Mouse (Mus musculus) embryonic facial prominence, embryonic 14.5 days (tissue): ENCODE results near the gene Map3k13. TPM values are rescaled to one million over a fixed set of nuclear protein-coding genes. Genes with fewer than 3 reads are reported as not detected.

Source experiments
- ATAC-seq: fragments of 200-750 bp; cut with Nextera tagmentation; 2 replicates; pipeline ENCODE4 v1.8.0; 2017; ENCODE audit warnings: low read depth, moderate number of reproducible peaks, moderate TSS enrichment
- DNase-seq: peaks from one replicate; pipeline ENCODE4 v3.0.0-alpha.2; 2015; ENCODE audit warnings: low spot score
- H3K27ac ChIP-seq: fragments of 300-500 bp; sonication (generic); replicated peaks from 2 replicates; pipeline ENCODE4 v1.5.1; 2014; ENCODE audit warnings: low read depth, mild to moderate bottlenecking, low read length, moderate library complexity
- H3K27me3 ChIP-seq: fragments of 300-500 bp; sonication (generic); replicated peaks from 2 replicates; pipeline ENCODE4 v1.6.1; 2014; ENCODE audit warnings: low read length; ENCODE audit not compliant: control insufficient read depth, insufficient read depth
- H3K36me3 ChIP-seq: fragments of 300-500 bp; sonication (generic); 2 replicates; pipeline ENCODE4 v1.6.1; 2014; ENCODE audit warnings: low read length, mixed read lengths; ENCODE audit not compliant: control insufficient read depth, insufficient read depth
- H3K4me1 ChIP-seq: fragments of 300-500 bp; sonication (generic); 2 replicates; pipeline ENCODE4 v1.6.1; 2014; ENCODE audit warnings: antibody characterized with exemption, low read length; ENCODE audit not compliant: control insufficient read depth, insufficient read depth
- H3K4me2 ChIP-seq: fragments of 300-500 bp; sonication (generic); 2 replicates; pipeline ENCODE4 v1.6.1; 2014; ENCODE audit warnings: low read depth, mild to moderate bottlenecking, low read length, moderate library complexity, mixed read lengths
- H3K4me3 ChIP-seq: fragments of 300-500 bp; sonication (generic); 2 replicates; pipeline ENCODE4 v1.5.1; 2014; ENCODE audit warnings: low read depth, mild to moderate bottlenecking, low read length
- H3K9ac ChIP-seq: fragments of 300-500 bp; sonication (generic); 2 replicates; pipeline ENCODE4 v1.6.1; 2014; ENCODE audit warnings: low read depth, mild to moderate bottlenecking, low read length, moderate library complexity, mixed read lengths
- H3K9me3 ChIP-seq: fragments of 300-500 bp; sonication (generic); 2 replicates; pipeline ENCODE4 v1.6.1; 2016; ENCODE audit warnings: low read length; ENCODE audit not compliant: control insufficient read depth
- WGBS: fragments of 180-500 bp; shearing (Covaris S2); extraction: QIAGEN DNeasy Blood & Tissue Kit; methylation state at CpG from one replicate; pipeline ENCODE4 v1.1.7; 2014; 5-methylcytosine and 5-hydroxymethylcytosine counted together
- polyA plus RNA-seq: library from polyadenylated mRNA; unstranded; fragments of >200 nt; fragmentation: Nextera tagmentation; extraction: Ambion mirVana; gene quantifications from 2 replicates; pipeline ENCODE4 v1.2.1, GENCODE M21; 2014

Gene Map3k13
- polyA plus RNA-seq, 1 experiment from 2014 or later, result 0.95 TPM

DNA sequence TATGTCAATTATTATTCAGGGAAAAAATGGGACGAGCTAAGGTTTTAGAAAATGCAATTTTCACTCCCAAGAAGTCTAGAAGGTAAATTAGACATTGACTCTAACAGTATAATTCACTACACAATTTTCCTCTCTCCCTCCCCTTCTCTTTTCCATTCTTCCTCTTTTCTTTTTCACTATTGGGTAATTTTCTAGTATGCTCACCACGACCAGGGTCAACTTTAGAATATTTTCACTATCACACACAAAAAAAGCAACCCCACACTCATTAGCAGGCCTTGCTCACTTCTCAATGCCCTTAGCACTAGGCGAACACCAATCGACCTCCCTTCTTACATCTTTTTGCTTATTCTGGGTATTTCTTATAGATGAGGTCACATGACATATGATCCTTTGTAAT is 54.7 kb downstream of the Map3k13 start:
- Histone ChIP-seq H3K27me3 (no peaks in the 10 kb centered on the region), H3K9me3 (no peaks in the 10 kb centered on the region), H3K4me1 (peaks cover 16% of the 10 kb centered on the region), H3K4me2 (no peak overlapping the region), H3K4me3 (no peak overlapping the region), H3K36me3 (no peaks in the 10 kb centered on the region), H3K27ac (no peak overlapping the region), H3K9ac (no peak overlapping the region)
- no peak for ATAC-seq
- no peak for DNase-seq
- WGBS, result 78% methylated on average over 4 of the region's 4 CpGs

DNA sequence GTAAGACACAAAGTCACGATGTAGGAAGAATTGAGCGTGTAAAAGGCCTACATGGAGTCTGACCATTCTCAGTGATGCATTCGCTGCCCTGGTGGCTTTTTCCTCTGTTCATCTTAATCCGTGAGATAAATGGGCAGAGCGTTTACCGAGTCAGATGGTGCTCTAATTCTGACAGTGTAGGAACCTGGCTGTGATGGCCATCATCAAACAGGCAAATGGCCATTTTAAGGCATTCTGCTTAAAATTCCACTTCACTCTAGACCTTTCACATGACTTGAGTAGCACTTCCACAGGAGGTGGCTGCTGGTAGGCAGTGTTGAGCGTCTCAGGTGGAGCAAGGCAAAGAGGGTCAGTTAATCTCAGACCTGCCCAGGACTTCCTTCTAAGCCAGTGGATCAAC is 58.2 kb downstream of the Map3k13 start:
- Histone ChIP-seq H3K4me1 (peaks cover 9% of the 10 kb centered on the region; the same call in 1 of the 2 replicates), H3K27me3 (no peaks in the 10 kb centered on the region), H3K27ac (no peak overlapping the region), H3K4me3 (no peak overlapping the region), H3K4me2 (no peak overlapping the region), H3K9ac (no peak overlapping the region), H3K9me3 (no peaks in the 10 kb centered on the region), H3K36me3 (no peaks in the 10 kb centered on the region)
- 95% methylated on average over 7 of the region's 7 CpGs for WGBS
- no peak for ATAC-seq
- DNase-seq, result no peak

DNA sequence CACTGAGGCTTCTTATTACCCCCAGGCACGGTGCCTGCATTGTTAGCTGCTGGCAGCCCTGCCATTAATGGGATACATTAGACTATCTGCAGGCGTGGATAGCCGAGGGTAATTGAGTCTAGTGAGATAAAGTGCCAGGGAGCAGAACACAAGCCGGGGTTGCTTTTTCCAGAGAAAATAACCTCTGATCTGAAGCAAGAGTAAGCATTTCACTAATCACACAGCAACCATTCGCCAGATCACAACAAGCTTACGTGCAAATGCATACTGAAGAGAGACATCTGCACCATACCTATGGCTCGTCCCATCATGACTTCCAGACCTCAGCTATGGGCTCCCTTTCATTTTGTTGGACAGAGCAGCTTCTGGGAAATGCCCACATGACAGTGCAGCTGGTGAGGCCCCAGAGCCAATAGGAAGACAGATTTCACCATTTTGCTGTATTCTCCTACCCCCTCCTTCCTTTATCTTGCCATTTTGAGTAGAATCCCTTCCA is 59.3 kb downstream of the Map3k13 start:
- WGBS, result 48% methylated on average over 7 of the region's 7 CpGs
- H3K4me3 ChIP-seq, result no peak overlapping the region
- no peak for DNase-seq
- H3K4me2 ChIP-seq, result no peak overlapping the region
- H3K9me3 ChIP-seq, result no peaks in the 10 kb centered on the region
- 0 out of 2 replicates have a peak, but pooled peaks have one; percentile 47 for ATAC-seq
- H3K36me3 ChIP-seq, result no peaks in the 10 kb centered on the region
- peaks cover 9% of the 10 kb centered on the region; the same call in 1 of the 2 replicates for H3K4me1 ChIP-seq
- no peak overlapping the region for H3K27ac ChIP-seq
- H3K9ac ChIP-seq, result no peak overlapping the region
- H3K27me3 ChIP-seq, result no peaks in the 10 kb centered on the region

DNA sequence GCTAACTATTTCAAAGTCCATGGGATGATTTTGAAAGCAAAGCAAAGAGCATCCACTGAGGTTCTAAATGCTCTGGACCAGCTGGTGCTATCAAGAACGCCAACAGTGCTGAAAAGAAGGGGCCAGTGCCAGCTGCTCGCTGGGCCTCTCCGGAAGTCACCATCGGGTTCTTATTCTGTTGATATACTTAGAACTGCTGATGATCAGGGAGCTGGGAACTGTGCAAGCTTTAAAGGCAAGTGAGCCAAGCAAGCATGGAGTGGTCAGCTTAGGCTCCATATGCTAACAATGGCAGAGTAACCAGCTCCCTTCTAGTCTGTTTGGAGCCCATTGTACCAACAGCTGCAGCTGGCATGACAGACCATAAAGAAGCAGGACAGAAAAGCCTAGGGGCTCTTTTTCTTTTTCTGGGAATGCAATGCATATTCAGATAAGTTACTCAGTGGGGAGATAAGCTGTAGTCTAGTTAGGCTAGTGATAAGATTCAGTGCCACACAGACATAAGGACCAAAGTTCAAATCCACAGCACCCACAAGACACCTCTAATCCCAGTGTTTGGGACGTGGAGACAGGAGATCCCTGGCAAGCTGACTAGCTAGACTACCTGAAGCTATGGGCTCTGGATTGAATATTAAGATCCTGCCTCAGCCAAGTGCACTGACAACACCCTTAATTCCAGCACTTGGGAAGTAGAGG is 60.6 kb downstream of the Map3k13 start:
- DNase-seq (no peak), ATAC-seq (no peak)
- Histone ChIP-seq H3K27me3 (no peaks in the 10 kb centered on the region), H3K9me3 (no peaks in the 10 kb centered on the region), H3K27ac (no peak overlapping the region), H3K9ac (no peak overlapping the region), H3K4me2 (no peak overlapping the region), H3K4me1 (peaks cover 9% of the 10 kb centered on the region; the same call in 1 of the 2 replicates), H3K36me3 (no peaks in the 10 kb centered on the region), H3K4me3 (no peak overlapping the region)
- WGBS, result 82% methylated on average over 5 of the region's 5 CpGs

DNA sequence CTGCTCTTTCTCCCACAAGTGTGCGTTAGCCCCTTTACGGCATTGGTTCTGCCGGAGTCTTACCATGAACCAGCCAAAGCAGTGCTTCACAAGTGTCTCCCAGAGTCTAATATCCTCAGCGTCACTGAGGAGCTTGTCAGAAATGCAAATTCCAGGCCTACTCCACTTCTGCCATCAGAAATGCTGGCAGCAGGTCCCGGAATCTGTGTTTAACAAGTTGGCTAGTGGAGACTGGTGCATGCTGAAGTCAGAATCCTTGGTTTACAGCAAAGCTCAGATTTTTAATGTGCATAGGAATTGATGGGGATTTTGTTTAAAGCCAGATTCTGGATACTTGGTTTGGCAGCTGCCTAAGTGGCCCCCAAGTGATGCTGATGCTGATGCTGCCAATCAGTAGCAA is 62.0 kb downstream of the Map3k13 start:
- Histone ChIP-seq H3K27me3 (no peaks in the 10 kb centered on the region), H3K27ac (no peak overlapping the region), H3K36me3 (no peaks in the 10 kb centered on the region), H3K9ac (no peak overlapping the region), H3K9me3 (no peaks in the 10 kb centered on the region), H3K4me3 (no peak overlapping the region), H3K4me1 (peaks cover 9% of the 10 kb centered on the region; the same call in 1 of the 2 replicates), H3K4me2 (no peak overlapping the region)
- DNase-seq, result no peak
- WGBS, result 91% methylated on average over 5 of the region's 5 CpGs
- ATAC-seq, result no peak

DNA sequence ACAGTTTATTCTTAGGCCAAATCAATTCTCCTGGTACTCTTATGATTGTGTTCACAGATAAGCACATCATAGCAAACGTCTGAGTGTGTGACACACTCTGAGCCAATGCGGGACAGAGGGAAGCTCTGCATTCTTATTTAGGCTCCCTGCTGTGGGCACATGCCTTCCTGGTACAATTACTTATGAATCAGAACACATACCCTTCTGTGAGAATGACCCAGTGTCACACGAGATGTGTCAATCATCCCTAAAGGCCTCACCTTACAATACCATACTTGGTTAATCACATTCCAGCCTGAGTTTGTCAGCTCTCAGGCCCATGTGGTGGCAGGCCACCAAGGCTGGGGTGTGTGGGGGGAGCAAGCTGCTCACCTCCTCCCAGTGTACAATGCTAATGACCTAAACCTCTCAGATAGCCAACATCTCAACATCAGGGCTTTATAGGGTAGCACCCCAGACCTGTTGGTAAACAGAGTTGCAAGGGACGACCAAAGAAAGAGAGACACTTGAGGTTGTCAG is 63.0 kb downstream of the Map3k13 start:
- no peak overlapping the region for H3K9ac ChIP-seq
- no peaks in the 10 kb centered on the region for H3K36me3 ChIP-seq
- no peak overlapping the region for H3K4me2 ChIP-seq
- peaks cover 9% of the 10 kb centered on the region; the same call in 1 of the 2 replicates for H3K4me1 ChIP-seq
- DNase-seq (no peak), ATAC-seq (no peak)
- H3K27me3 ChIP-seq, result no peaks in the 10 kb centered on the region
- 39% methylated on average over 4 of the region's 4 CpGs for WGBS
- no peak overlapping the region for H3K4me3 ChIP-seq
- H3K27ac ChIP-seq, result no peak overlapping the region
- H3K9me3 ChIP-seq, result no peaks in the 10 kb centered on the region

DNA sequence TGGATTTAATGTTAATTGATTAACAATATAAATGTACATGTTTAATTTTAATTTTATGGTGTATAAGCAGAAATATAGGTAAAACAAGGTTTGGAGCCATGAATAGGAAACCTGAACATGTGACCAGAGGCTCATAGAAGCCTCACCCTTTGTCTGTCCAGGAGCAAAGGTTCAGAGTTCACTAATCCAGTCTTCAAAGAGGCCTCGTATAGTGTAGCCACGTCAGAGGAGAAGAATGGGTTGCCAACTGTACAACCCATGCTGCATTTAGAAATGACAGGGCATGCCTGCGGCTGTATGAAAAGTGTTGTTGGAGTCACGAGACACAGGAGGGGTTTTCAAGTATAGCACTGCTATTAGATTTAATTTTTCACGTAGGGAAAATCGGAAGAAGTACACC is 64.0 kb downstream of the Map3k13 start:
- Histone ChIP-seq H3K9me3 (no peaks in the 10 kb centered on the region), H3K4me2 (no peak overlapping the region), H3K27me3 (no peaks in the 10 kb centered on the region), H3K9ac (no peak overlapping the region), H3K27ac (no peak overlapping the region), H3K36me3 (no peaks in the 10 kb centered on the region), H3K4me1 (peaks cover 6% of the 10 kb centered on the region; the same call in 1 of the 2 replicates), H3K4me3 (no peak overlapping the region)
- ATAC-seq (no peak), DNase-seq (no peak)
- 67% methylated on average over 6 of the region's 6 CpGs for WGBS

DNA sequence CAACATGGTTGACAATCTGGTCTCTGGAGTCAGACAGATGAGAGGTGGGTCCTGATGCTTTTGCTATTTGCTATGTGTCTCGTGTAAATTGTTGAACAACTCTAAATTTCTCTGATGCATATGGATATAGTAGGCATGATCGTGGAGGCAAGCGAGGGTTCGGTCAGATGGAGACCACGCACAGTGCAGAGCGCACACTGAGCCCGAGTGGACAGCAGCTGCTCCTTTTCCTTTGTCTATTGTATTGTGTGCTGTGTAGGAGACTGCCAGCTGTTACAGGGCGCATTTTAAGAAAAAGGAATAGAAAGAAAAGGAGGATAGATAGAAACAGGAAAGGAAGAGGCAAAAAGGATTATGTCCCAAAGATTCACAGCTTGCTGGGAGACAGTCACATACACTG is 64.7 kb downstream of the Map3k13 start:
- no peak overlapping the region for H3K27ac ChIP-seq
- no peaks in the 10 kb centered on the region for H3K9me3 ChIP-seq
- H3K4me1 ChIP-seq, result no peaks in the 10 kb centered on the region
- WGBS, result 71% methylated on average over 8 of the region's 8 CpGs
- no peak; the same call in 1 of the 2 replicates for ATAC-seq
- no peak overlapping the region for H3K4me2 ChIP-seq
- no peaks in the 10 kb centered on the region for H3K27me3 ChIP-seq
- no peak for DNase-seq
- no peak overlapping the region for H3K9ac ChIP-seq
- H3K36me3 ChIP-seq, result no peaks in the 10 kb centered on the region
- no peak overlapping the region for H3K4me3 ChIP-seq

DNA sequence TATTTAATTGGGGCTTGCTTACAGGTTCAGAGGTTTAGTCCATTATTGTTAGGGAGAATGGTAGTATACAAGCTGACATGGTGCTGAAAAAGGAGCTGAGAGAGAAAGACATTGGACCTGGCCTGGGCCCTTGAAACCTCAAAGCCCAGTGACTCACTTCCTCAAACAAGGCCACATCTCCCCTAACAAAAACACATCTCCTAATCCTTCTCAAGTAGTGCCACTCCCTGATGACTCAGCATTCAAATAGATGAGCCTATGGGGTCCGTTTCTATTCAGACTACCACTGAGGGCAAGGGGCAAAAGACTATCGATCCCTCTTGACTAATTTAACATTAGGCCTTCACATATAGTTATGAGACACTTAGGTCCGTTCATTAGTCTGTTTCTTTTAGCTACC is 68.3 kb downstream of the Map3k13 start:
- no peak overlapping the region for H3K4me2 ChIP-seq
- H3K27ac ChIP-seq, result no peak overlapping the region
- WGBS, result 83% methylated on average over 3 of the region's 3 CpGs
- no peaks in the 10 kb centered on the region for H3K9me3 ChIP-seq
- H3K36me3 ChIP-seq, result no peaks in the 10 kb centered on the region
- no peaks in the 10 kb centered on the region for H3K4me1 ChIP-seq
- no peaks in the 10 kb centered on the region for H3K27me3 ChIP-seq
- no peak for ATAC-seq
- H3K9ac ChIP-seq, result no peak overlapping the region
- no peak for DNase-seq
- H3K4me3 ChIP-seq, result no peak overlapping the region
